Mouse (Mus musculus): Measurements from ENCODE around the gene Ezr.
"Not testable (repeated sequence)": the region's sequence is repeated elsewhere in the genome, so short reads cannot be mapped to it uniquely, and the experiment has no call there.

Gene Ezr

DNA sequence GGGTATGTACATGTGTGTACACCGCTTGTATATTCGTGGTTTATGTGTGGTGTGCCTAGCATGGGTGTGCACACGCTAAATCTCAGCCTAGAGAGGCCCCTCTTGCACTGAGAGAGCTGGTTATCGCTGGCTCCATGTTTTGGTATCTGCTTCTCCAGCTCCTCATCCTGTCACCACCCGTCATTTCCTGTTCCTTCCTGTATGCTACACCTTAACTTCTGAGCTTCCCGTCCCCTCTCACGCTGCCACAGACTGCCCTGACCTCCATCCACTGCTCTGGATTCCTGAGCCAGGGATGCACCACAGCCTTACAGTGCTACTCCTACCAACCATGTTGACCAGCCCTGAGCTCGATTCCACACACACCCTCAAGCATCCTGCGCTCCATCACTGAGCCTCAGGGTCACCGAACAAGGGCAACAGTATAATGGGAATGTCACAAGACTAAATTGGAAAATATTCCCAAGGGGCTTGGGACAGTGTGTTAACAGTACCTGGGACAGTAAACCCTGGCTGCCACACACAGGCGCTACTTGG, 39.5 kb downstream of the Ezr start:
- DNase-seq (ENCODE audit: low read depth), result no peak

DNA sequence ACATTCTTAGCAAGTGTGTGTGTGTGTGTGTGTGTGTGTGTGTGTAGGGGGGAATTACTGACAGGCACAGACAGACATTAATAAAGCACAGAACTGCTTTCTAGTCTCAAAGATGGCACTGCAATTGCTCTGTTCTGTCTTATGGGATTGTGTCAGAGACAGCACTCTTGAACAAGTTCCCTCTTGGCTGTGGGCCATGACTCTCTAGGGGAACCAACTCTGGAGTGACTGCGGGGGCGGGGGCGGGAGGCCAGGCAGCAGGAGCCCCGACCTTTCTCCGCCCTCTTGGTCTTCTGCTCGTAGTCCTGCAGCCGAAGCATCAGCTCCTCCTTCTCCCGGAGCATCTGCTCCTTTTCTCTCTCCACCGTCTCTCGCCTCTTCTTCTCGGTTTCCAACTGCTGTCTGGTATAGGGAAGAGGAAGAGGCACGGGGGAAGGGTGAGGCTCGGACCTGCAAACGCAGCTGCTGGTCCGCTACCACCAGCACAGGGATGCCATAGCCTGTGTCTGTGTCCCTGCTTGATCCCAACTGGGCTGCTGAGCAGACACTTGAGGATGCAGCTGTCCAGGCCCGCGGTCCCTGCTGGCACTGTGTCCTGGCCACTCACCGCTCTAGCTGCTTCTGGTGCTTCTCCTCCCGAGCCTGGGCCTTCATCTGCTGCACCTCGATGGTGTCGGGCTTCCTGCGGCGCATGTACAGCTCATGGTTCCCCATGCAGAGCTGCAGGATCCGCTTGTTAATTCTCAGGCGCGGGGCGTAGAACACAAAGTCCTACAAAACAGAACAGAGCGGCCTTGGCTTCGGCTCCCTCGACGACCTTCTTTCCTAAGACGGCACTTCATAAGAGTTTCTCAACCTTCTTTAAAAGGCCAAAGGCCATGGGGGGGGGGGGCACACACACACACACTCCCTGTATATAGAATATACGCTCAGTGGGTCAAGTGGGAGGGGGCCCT, 40.2 kb downstream of the Ezr start:
- peak; percentile 21 for DNase-seq (ENCODE audit: low read depth)

DNA sequence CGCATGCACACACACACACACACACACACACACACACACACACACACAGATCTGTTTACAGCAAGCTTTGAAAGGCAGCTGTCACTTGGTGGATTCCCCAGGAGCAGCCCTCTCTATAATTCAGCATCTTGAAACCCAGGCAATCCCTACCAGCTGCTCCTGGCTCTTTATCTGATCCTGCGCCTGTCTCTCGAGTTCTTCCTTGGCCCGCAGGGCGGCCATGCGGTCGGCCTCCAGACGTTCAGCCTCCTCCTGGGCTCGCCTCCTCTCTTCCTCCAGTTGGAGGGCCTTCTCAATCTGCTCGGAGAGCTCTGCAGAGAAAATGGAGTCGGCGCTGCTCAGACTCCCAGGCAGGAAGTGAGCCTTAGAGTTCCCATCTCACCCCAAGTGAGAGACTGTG, 41.3 kb downstream of the Ezr start:
- DNase-seq (ENCODE audit: low read depth), result no peak

GRCm38 (mm10) chr17:6740331-6741170, 42.0 kb downstream of the Ezr start:
- DNase-seq (ENCODE audit: low read depth), result no peak

GRCm38 (mm10) chr17:6739756-6740155, 42.8 kb downstream of the Ezr start:
- DNase-seq (ENCODE audit: low read depth), result no peak

- no peak for DNase-seq (ENCODE audit: low read depth)
Measured at GRCm38 (mm10) chr17:6739266-6739665, 43.3 kb downstream of the Ezr start.

GRCm38 (mm10) chr17:6738836-6739235, 43.7 kb downstream of the Ezr start:
- DNase-seq (ENCODE audit: low read depth), result no peak

- no peak for DNase-seq (ENCODE audit: low read depth)
Measured at GRCm38 (mm10) chr17:6737273-6737997, 45.1 kb downstream of the Ezr start.

DNA sequence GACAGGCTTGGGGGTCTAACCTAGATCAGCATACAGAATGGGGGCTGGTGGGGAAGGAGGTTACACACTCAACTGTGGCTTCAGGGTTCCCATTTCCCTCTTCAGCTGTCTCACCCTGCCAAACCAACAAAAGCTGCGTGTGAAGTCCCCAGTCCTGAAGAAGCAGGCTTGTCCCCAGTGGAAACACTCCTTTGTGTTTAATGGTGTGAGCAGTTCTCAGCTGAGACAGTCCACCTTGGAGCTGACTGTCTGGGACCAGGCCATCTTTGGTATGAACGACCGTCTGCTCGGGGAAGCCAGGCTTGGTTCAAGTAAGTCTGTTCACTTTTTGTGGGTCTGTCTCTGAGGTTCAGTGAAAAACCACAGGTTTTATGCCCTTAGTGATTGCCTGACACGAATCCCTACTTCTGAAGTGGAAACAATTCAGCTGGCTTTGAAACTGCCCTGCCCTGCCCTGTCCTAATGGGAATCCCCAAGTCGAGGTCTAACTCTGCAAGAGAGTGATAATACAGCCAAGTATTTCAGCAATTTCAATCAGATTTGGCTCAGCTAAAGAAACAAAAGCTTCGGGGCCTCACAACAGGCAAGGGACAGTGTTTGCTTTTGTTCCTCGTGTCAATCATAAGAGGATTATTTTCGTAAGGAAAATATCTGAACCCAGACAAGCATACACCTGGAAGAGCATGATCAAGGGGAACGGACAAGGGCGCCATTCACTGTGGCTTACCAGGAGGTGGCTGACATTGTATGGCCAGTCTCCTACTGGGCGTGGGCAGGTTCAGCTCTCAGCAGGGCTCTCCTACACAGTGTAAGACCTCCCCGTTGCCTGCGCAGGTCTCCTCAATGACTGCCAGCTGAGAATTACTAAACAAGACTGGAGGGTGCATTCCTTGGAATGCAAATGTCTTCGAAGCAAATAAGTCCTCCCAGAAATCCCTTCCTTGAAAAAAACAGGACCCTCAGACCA, 46.0 kb downstream of the Ezr start:
- DNase-seq (ENCODE audit: low read depth), result no peak

DNA sequence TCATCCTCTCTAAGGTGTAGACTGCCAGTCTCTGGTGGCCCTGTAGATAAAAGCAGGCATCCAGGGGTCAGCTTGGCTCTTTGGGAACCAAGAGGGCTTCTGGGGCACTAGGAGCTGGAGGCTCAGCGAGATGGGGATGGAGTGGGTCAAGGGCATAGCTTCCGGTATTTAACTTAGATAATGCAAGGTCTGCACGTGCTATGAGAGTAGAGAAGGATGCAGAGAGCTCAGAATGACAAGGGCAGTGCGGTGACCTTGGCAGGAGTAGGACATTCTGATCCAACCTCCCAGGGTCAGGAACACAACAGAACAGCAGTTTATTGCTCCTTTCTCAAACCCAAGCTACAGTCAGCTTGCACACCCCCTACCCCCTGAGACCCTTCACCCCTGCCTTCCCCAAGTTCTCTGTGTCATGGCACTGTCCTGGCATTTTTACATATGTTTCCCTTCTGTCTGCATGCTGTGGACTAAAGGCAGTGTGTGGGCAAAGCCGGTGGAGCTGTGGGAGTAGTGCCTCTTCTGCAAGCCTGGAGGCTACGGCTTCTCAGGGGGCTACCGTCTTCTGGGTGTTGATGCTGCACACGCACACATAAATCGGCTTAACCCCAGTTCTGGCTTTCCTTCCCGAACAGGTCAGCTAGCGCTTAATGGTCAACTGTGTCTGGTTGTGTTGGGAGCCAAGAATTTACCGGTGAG, 47.7 kb downstream of the Ezr start:
- DNase-seq (ENCODE audit: low read depth), result no peak

DNA sequence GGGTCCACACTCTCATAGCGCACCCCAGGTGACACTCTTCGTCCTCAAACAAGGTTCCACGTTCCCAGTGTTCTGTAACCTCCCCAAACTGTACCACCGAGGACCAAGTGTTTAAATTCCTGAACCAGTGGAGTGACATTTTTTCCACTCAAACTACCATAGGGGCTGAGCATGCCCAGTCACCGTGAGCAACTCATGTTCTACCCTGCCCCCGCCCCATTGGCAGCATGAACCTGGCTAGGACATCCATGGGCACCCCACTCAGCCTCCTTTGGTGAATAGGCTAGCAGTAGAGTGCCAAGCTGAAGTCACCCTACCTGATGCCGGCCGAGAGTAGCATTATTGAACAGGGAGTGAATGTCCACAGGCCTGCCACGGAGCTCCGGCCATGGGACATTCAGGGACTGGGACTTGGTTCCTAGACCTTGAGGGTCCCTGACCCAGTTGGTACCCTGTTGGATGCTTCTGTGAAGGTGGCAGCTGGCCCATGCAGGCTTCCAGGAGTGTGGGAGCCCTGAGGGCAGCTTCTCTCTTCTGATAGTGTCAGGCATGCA, 49.2 kb downstream of the Ezr start:
- no peak for DNase-seq (ENCODE audit: low read depth)

- DNase-seq (ENCODE audit: low read depth), result no peak
Measured at GRCm38 (mm10) chr17:6732665-6733064, 49.9 kb downstream of the Ezr start.

DNA sequence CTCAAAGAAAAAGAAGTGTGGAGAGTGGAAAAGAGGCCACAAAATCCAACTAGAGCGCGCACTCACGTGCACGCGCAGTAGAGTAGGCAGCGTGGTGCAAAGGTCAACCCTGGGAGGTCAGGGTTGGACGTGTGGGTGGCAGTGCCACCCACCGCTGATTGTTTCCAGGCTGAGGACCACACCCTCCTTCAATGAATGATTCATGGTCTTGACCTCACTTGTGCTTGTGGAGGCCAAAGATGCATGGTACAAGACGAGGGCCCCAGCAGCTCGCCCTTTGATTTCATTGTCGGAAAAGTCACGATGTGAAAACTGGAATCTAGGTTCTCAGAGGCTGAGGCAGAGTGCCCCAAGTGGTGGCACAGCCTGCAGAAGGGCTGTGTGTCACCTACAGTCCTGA, 51.0 kb downstream of the Ezr start:
- DNase-seq (ENCODE audit: low read depth), result no peak

DNA sequence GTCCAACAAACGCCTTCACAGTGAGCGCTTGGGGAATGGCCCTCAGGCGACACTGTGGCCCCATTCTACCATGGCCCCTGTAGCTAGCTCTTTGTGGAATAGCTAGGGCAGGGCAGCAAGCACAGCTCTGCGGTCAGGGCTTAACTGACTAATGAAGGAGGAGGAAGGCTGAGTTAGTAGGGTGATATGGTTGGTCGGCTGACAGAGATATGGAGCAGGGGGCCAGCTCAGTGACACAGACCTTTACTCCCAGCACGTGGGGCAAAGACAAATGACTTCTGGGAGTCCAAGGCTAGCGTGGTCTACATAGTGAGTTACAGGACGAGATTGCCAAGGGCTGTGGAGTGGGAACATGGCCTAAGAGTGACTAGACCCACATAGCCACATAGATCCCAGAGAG, 51.5 kb downstream of the Ezr start:
- DNase-seq (ENCODE audit: low read depth), result no peak

DNA sequence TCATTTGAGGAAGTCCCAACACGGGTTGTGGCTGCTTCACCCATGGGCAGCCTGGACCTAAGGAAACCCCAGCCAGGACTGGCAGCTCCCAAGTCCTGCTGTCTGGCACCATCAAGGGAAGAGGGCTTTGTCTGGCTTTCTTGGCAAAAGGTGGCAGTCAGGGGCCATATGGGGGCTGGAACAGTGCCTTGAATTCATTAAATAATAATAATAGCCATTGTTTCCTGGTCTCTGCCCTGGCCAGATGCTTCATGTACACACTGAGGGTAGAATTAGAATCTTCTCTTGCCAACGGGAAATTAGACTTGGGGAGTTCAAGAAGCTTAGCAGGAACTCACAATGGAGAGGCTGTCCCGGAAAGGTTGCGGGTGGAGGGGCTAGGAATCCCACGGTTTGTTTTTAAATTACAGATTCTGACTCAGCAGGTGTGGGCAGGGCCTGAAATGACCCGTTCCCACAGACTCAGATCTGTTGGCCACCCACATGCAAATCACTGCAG, 53.3 kb downstream of the Ezr start:
- no peak for DNase-seq (ENCODE audit: low read depth)

- no peak for DNase-seq (ENCODE audit: low read depth)
Measured at GRCm38 (mm10) chr17:6727996-6728610, 54.5 kb downstream of the Ezr start.

- not testable (repeated sequence) for DNase-seq (ENCODE audit: low read depth)
Measured at GRCm38 (mm10) chr17:6713944-6714343, 68.6 kb downstream of the Ezr start.

DNA sequence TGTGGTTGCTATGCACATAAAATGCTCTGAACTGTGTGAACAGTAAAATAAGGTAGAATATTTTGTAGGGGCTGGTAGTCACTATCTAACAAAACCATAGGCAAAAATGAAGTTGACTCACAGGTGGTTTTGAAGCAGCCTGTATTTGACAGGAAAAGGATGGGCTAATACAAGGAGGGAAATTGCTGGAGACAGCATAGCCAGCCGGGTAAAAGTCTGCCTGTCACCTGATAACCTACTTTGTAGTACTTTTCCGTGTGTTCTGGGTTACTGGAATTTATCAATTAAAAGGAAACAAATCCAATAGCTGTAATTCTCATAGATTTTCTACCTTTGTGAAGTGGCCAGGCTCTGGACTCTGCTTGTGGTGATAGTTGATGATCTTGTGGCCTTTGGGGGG, 69.1 kb downstream of the Ezr start:
- DNase-seq (ENCODE audit: low read depth), result not testable (repeated sequence)

- DNase-seq (ENCODE audit: low read depth), result not testable (repeated sequence)
Measured at GRCm38 (mm10) chr17:6708194-6708593, 74.4 kb downstream of the Ezr start.

All from 416B (cell line).